Mouse (Mus musculus) embryonic facial prominence, embryonic 14.5 days (tissue): Measurements from ENCODE around the gene Srebf1. TPM values are rescaled to one million over a fixed set of nuclear protein-coding genes. Genes with fewer than 3 reads are reported as not detected.

Experiments
- ATAC-seq: fragments of 200-750 bp; cut with Nextera tagmentation; 2 replicates; pipeline ENCODE4 v1.8.0; 2017; ENCODE audit warnings: low read depth, moderate number of reproducible peaks, moderate TSS enrichment
- DNase-seq: peaks from one replicate; pipeline ENCODE4 v3.0.0-alpha.2; 2015; ENCODE audit warnings: low spot score
- H3K27ac ChIP-seq: fragments of 300-500 bp; sonication (generic); replicated peaks from 2 replicates; pipeline ENCODE4 v1.5.1; 2014; ENCODE audit warnings: low read depth, mild to moderate bottlenecking, low read length, moderate library complexity
- H3K27me3 ChIP-seq: fragments of 300-500 bp; sonication (generic); replicated peaks from 2 replicates; pipeline ENCODE4 v1.6.1; 2014; ENCODE audit warnings: low read length; ENCODE audit not compliant: control insufficient read depth, insufficient read depth
- H3K36me3 ChIP-seq: fragments of 300-500 bp; sonication (generic); 2 replicates; pipeline ENCODE4 v1.6.1; 2014; ENCODE audit warnings: low read length, mixed read lengths; ENCODE audit not compliant: control insufficient read depth, insufficient read depth
- H3K4me1 ChIP-seq: fragments of 300-500 bp; sonication (generic); 2 replicates; pipeline ENCODE4 v1.6.1; 2014; ENCODE audit warnings: antibody characterized with exemption, low read length; ENCODE audit not compliant: control insufficient read depth, insufficient read depth
- H3K4me2 ChIP-seq: fragments of 300-500 bp; sonication (generic); 2 replicates; pipeline ENCODE4 v1.6.1; 2014; ENCODE audit warnings: low read depth, mild to moderate bottlenecking, low read length, moderate library complexity, mixed read lengths
- H3K4me3 ChIP-seq: fragments of 300-500 bp; sonication (generic); 2 replicates; pipeline ENCODE4 v1.5.1; 2014; ENCODE audit warnings: low read depth, mild to moderate bottlenecking, low read length
- H3K9ac ChIP-seq: fragments of 300-500 bp; sonication (generic); 2 replicates; pipeline ENCODE4 v1.6.1; 2014; ENCODE audit warnings: low read depth, mild to moderate bottlenecking, low read length, moderate library complexity, mixed read lengths
- H3K9me3 ChIP-seq: fragments of 300-500 bp; sonication (generic); 2 replicates; pipeline ENCODE4 v1.6.1; 2016; ENCODE audit warnings: low read length; ENCODE audit not compliant: control insufficient read depth
- WGBS: fragments of 180-500 bp; shearing (Covaris S2); extraction: QIAGEN DNeasy Blood & Tissue Kit; methylation state at CpG from one replicate; pipeline ENCODE4 v1.1.7; 2014; 5-methylcytosine and 5-hydroxymethylcytosine counted together
- polyA plus RNA-seq: library from polyadenylated mRNA; unstranded; fragments of >200 nt; fragmentation: Nextera tagmentation; extraction: Ambion mirVana; gene quantifications from 2 replicates; pipeline ENCODE4 v1.2.1, GENCODE M21; 2014

Gene Srebf1
- polyA plus RNA-seq, 1 experiment from 2014 or later = 58.3 TPM

- DNase-seq = no peak
- Histone ChIP-seq H3K9me3 (peaks cover 11% of the 10 kb centered on the region), H3K27ac (no peak overlapping the region; the same call in 1 of the 2 replicates), H3K36me3 (peaks cover 94% of the 10 kb centered on the region), H3K4me1 (no peaks in the 10 kb centered on the region), H3K4me3 (no peak overlapping the region), H3K27me3 (no peaks in the 10 kb centered on the region), H3K4me2 (no peak overlapping the region), H3K9ac (no peak overlapping the region)
- ATAC-seq = no peak
- WGBS = 77% methylated on average over 22 of the region's 24 CpGs
These were observed 24.3 kb downstream of the Srebf1 start for GRCm38 (mm10) chr11:60197998-60198619.

- Histone ChIP-seq H3K27me3 (no peaks in the 10 kb centered on the region), H3K36me3 (peaks cover 93% of the 10 kb centered on the region), H3K4me3 (no peak overlapping the region), H3K4me2 (no peak overlapping the region), H3K27ac (no peak overlapping the region), H3K4me1 (no peaks in the 10 kb centered on the region), H3K9me3 (peaks cover 11% of the 10 kb centered on the region), H3K9ac (no peak overlapping the region)
- WGBS = 83% methylated on average over 5 of the region's 5 CpGs
- ATAC-seq (no peak), DNase-seq (no peak)
These were observed 26.0 kb downstream of the Srebf1 start for GRCm38 (mm10) chr11:60196344-60196743.

GRCm38 (mm10) chr11:60195108-60195507 is 27.3 kb downstream of the Srebf1 start:
- Histone ChIP-seq H3K4me2 (no peak overlapping the region), H3K36me3 (peaks cover 93% of the 10 kb centered on the region), H3K4me1 (no peaks in the 10 kb centered on the region), H3K27ac (no peak overlapping the region), H3K4me3 (no peak overlapping the region), H3K9ac (no peak overlapping the region), H3K27me3 (no peaks in the 10 kb centered on the region), H3K9me3 (peaks cover 11% of the 10 kb centered on the region)
- no peak for ATAC-seq
- no peak for DNase-seq

GRCm38 (mm10) chr11:60193556-60193955 is 28.8 kb downstream of the Srebf1 start:
- no peak overlapping the region for H3K27ac ChIP-seq
- peaks cover 11% of the 10 kb centered on the region for H3K9me3 ChIP-seq
- H3K27me3 ChIP-seq = no peaks in the 10 kb centered on the region
- no peak overlapping the region for H3K4me2 ChIP-seq
- no peak overlapping the region for H3K4me3 ChIP-seq
- H3K4me1 ChIP-seq = no peaks in the 10 kb centered on the region
- H3K9ac ChIP-seq = no peak overlapping the region
- 81% methylated on average over 4 of the region's 4 CpGs for WGBS
- DNase-seq (no peak), ATAC-seq (no peak)
- peaks cover 96% of the 10 kb centered on the region for H3K36me3 ChIP-seq

- H3K27ac ChIP-seq = no peak overlapping the region
- no peak overlapping the region for H3K4me2 ChIP-seq
- ATAC-seq = no peak
- no peaks in the 10 kb centered on the region for H3K4me1 ChIP-seq
- H3K27me3 ChIP-seq = no peaks in the 10 kb centered on the region
- WGBS = 80% methylated on average over 6 of the region's 6 CpGs
- no peak for DNase-seq
- H3K4me3 ChIP-seq = no peak overlapping the region
- peaks cover 11% of the 10 kb centered on the region for H3K9me3 ChIP-seq
- H3K9ac ChIP-seq = no peak overlapping the region
- peaks cover 96% of the 10 kb centered on the region for H3K36me3 ChIP-seq
These were observed 29.8 kb downstream of the Srebf1 start for GRCm38 (mm10) chr11:60192534-60192933.

GRCm38 (mm10) chr11:60190055-60190641 is 32.2 kb downstream of the Srebf1 start:
- Histone ChIP-seq H3K4me2 (no peak overlapping the region), H3K27me3 (no peaks in the 10 kb centered on the region), H3K36me3 (peaks cover 99% of the 10 kb centered on the region), H3K9ac (no peak overlapping the region), H3K4me1 (peaks cover 3% of the 10 kb centered on the region), H3K9me3 (peaks cover 11% of the 10 kb centered on the region), H3K4me3 (no peak overlapping the region), H3K27ac (no peak overlapping the region)
- ATAC-seq = no peak
- 90% methylated on average over 14 of the region's 17 CpGs for WGBS
- no peak for DNase-seq

GRCm38 (mm10) chr11:60189501-60190040 is 32.8 kb downstream of the Srebf1 start:
- 80% methylated on average over 17 of the region's 21 CpGs for WGBS
- Histone ChIP-seq H3K4me3 (no peak overlapping the region), H3K9me3 (peaks cover 5% of the 10 kb centered on the region), H3K9ac (no peak overlapping the region), H3K4me1 (peaks cover 9% of the 10 kb centered on the region), H3K36me3 (peaks cover 97% of the 10 kb centered on the region), H3K27ac (no peak overlapping the region), H3K4me2 (no peak overlapping the region), H3K27me3 (no peaks in the 10 kb centered on the region)
- DNase-seq (no peak), ATAC-seq (no peak)

GRCm38 (mm10) chr11:60188275-60188853 is 34.0 kb downstream of the Srebf1 start:
- Histone ChIP-seq H3K4me1 (peaks cover 21% of the 10 kb centered on the region), H3K36me3 (peaks cover 85% of the 10 kb centered on the region), H3K9ac (no peak overlapping the region), H3K27me3 (no peaks in the 10 kb centered on the region), H3K4me3 (no peak overlapping the region), H3K27ac (no peak overlapping the region), H3K4me2 (no peak overlapping the region), H3K9me3 (no peaks in the 10 kb centered on the region)
- DNase-seq (no peak), ATAC-seq (no peak)
- WGBS = 91% methylated on average over 22 of the region's 25 CpGs
